Mouse (Mus musculus) retina, postnatal 7 days (tissue): Measurements from ENCODE around the gene Zdhhc22.

Source experiments
- DNase-seq: peaks from one replicate; pipeline ENCODE4 v3.0.0-alpha.2; 2012; ENCODE audit warnings: low read depth, low spot score

The Zdhhc22 gene

GRCm38 (mm10) chr12:86964278-86965057 is 25.8 kb downstream of the Zdhhc22 start:
- no peak for DNase-seq

- DNase-seq: no peak
Measured at GRCm38 (mm10) chr12:86961589-86962344, 28.5 kb downstream of the Zdhhc22 start.

- no peak for DNase-seq
Measured at GRCm38 (mm10) chr12:86960791-86961335, 29.4 kb downstream of the Zdhhc22 start.

GRCm38 (mm10) chr12:86960138-86960537 is 30.1 kb downstream of the Zdhhc22 start:
- DNase-seq: no peak

- no peak for DNase-seq
Measured at GRCm38 (mm10) chr12:86959661-86960060, 30.6 kb downstream of the Zdhhc22 start.

- no peak for DNase-seq
Measured at GRCm38 (mm10) chr12:86958558-86958957, 31.7 kb downstream of the Zdhhc22 start.

- DNase-seq: no peak
Measured at GRCm38 (mm10) chr12:86955894-86956293, 34.3 kb downstream of the Zdhhc22 start.

GRCm38 (mm10) chr12:86952331-86952850 is 37.8 kb downstream of the Zdhhc22 start:
- no peak for DNase-seq

- no peak for DNase-seq
Measured at GRCm38 (mm10) chr12:86950961-86951360, 39.3 kb downstream of the Zdhhc22 start.

- no peak for DNase-seq
Measured at GRCm38 (mm10) chr12:86950161-86950960, 39.9 kb downstream of the Zdhhc22 start.

- no peak for DNase-seq
Measured at GRCm38 (mm10) chr12:86949501-86949900, 40.7 kb downstream of the Zdhhc22 start.

GRCm38 (mm10) chr12:86948627-86949026 is 41.6 kb downstream of the Zdhhc22 start:
- DNase-seq: no peak

GRCm38 (mm10) chr12:86947681-86948401 is 42.4 kb downstream of the Zdhhc22 start:
- no peak for DNase-seq

GRCm38 (mm10) chr12:86946862-86947574 is 43.2 kb downstream of the Zdhhc22 start, which contains the start of gene Cipc:
Cipc (plus strand) TSS chr12:86947043.
- peak; percentile 95 for DNase-seq

GRCm38 (mm10) chr12:86946301-86946781 is 43.9 kb downstream of the Zdhhc22 start:
- peak; percentile 49 for DNase-seq

- peak; percentile 61 for DNase-seq
Measured at GRCm38 (mm10) chr12:86945126-86945525, 45.1 kb downstream of the Zdhhc22 start.

- DNase-seq: no peak
Measured at GRCm38 (mm10) chr12:86943421-86943820, 46.8 kb downstream of the Zdhhc22 start.

GRCm38 (mm10) chr12:86941734-86942486 is 48.3 kb downstream of the Zdhhc22 start:
- DNase-seq: no peak

- no peak for DNase-seq
Measured at GRCm38 (mm10) chr12:86941173-86941572, 49.1 kb downstream of the Zdhhc22 start.
